Mouse (Mus musculus): Measurements from ENCODE around the gene Gucd1.
A peak's percentile ranks its signal among the peaks of the same experiment; 100 is the strongest.
"Not testable (repeated sequence)": the region's sequence is repeated elsewhere in the genome, so short reads cannot be mapped to it uniquely, and the experiment has no call there.

The Gucd1 gene

DNA sequence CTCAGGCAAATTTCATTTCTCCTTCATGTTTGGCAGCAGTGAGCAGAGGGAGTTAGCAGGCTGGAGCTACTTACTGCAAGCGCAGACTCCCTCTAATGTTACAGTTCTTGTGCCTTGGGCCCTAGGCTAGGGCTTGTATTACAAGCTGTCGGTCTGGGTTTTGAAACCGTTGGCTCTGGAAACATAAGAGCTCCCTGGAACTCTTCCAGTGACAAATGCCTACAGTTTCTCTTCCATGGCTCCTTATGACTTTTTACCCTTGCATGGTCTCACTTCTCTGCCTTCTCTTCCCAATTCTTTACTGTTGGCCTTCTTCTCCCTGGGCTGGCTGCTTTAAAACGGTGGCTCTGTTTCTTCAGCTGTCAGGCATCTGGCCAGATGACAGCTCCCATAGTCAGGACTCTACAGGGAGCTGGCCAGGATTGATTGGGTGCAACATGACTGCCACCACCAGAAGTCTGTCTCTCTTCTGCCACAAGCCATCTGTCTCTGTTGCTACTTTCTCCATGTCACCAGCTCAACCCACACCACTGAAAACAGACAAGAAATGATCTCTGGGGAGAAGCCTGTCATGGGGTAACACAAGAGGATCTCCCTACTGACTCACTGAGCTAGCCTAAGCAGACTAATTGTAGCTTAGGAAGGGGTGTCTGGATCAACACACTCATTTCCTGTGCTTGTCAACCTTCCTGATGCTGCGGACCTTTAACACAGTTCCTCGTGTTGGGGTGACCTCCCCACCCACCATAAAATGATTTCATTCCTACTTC is 51.8 kb downstream of the Gucd1 start:
- no peak for DNase-seq (ENCODE audit: low read depth)

DNA sequence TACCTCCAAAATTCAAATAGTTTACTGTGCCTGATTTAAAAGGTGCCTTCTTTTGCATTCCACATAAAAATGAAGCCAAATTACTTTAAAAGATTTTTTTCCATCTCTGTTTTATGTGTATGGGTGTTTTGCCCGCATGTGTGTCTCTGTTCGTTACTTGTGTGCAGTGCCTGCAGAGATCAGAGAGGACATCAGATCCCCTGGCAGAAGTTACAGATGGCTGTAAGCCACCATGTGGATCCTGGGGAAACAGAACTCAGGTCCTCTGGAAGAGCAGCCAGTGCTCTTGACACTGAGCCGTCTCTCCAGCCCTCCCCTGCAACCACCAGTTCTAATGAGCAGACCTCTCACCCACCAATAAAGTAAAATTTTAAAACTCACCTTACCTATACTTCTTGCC is 55.0 kb downstream of the Gucd1 start:
- no peak for DNase-seq (ENCODE audit: low read depth)

DNA sequence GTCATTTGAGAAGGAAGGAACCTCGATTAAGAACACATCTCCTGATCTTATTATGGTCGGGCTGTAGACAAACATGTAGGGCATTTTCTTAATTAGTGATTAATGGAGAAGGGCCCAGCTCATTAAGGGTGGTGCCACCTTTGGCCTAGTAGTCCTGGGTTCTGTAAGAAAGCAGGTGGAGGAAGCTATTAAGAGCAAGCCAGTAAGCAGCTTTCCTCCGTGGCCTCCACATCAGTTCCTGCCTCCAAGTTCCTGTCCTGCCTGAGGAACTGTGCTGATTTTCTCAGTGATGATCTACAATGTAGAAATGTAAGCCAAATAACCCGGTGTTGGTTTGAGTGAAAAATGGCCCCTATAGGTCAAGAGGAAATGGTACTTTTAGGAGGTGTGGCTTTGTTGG is 59.4 kb downstream of the Gucd1 start:
- no peak for DNase-seq (ENCODE audit: low read depth)

DNA sequence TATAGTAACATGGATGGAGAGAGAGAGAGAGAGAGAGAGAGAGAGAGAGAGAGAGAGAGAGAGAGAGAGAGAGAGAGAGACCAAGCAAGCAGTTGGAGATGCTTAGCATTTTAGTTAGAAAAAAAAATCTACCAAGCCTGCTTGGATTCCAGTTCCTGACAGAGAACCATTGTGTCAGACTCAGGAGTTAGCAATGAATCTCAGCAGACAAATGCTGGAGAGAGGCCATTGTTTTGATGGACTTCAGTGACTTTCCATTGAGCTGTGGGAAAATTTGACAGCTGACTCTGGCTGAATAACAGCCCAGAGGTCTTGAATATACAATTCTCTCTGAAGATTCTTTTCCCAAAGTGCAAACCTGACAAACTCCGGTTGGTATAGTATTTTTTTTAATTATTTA is 59.9 kb downstream of the Gucd1 start:
- DNase-seq (ENCODE audit: low read depth): no peak

DNA sequence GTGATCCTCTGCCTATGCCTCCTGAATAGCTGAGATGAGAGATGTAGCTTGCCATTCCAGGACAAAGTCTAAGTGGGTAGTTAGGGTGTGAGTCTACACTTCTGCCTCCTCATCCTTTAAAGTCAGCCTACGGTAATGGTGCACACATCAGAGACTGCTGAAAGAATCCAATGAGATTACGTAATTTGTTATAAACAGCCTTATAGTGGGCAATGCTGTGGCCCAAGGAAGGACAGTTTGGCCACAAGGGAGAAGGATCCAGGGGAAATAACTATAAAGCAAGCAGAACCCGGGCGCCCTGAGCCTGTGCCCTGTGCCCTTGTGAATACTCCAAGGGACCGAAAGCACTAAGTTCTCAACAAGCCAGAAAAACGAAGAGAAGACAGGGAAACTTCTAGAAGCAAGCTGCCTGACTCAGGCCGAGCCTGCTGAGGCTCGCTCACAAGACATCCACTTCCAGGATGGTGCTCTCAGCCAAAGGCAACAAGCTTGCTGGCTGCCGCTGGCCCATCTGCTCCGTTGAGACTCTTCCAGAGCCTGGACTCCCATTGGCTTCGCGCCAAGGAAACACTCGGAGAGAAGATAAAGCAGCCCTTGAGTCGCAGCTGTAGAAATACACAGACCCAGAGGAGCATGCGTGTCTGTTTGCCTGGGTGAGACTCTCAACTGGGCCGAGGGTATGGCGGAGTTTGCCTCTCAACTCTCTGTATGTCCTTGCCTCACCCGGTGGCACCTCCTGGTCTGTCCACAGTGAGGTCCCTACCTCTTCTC is 61.5 kb downstream of the Gucd1 start:
- not testable (repeated sequence) for DNase-seq (ENCODE audit: low read depth)

DNA sequence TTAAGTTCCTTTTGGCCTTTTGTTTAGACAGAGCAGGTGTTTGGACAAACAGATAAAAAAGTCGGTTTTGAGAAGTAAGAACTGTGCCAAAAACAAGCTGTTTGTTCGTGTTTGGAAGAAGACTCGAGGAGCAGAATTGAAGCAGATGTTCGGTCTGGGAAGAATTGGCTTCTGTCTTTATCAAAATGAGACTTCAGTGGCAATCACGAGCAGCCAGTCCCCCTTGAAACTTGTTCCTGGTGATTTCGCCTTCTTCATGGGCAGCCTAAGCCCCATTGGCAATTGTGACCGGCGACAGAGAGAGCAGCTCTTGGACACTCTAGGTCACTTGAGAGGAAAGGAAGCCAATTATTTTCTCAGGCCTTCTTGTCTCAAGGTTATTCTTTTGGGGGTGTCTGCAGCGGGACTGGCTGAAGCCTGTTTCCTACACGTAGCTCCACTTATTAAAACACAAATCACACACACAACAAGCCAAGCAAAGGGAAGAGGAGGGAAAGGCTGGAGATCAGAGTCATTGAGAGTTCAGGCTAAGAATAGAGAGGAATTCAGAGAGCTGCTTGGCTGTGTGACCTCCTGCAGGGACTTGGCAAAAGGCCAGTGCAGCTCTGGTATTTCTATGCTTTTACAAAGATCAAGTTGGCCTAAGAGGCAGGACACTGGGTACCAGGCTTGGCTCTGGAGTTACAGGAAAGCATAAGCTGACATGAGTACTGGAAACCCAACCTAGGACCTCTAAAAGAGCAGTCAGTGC is 66.6 kb downstream of the Gucd1 start:
- no peak for DNase-seq (ENCODE audit: low read depth)

DNA sequence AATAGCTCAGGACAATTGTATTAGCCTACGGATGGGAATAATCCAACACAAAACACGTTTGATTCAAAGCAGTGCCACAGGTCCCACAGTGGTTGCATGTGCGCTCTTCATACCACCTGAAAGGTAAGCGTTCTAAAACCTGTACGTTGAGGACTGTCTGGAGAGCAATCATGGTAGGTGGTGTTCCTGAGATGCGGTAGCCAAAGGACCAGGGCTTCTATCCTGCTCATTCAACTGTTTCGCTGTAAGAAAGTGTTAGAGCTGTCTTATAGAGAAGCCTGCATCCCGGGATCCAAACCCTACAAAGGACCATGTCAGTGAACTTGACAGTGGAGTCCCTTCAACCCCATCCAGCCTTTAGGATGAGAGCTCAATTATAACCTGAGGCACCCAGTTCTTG is 67.4 kb downstream of the Gucd1 start:
- no peak for DNase-seq (ENCODE audit: low read depth)

DNA sequence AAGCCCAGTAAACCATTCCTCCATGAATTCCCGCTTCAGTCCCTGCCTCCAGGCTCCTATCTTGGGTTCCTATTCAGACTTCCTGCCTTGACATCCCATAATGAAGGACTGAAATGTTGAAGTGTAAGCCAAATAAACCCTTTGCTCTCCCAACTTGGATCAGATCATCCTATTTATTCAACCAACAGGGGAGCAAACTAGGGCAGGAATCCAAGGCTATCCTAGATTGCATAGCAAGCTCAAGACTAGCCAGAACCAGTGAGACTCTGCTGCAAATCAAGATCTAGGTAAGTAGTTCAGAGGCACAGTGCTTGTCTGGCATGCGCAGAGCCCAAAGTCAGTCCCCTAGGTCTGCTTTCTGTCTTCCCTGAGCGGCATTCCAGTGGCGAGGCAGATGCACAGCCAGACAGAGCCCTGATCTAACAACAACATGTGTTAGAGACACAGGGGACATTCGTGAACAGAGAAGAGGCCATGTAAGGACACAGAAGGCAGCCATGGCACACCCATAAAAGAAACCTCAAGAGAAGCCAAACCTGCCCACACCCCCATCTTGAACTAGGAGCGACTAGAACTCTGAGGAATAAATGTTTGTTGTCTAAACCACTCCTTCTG is 68.9 kb downstream of the Gucd1 start:
- DNase-seq (ENCODE audit: low read depth): no peak

DNA sequence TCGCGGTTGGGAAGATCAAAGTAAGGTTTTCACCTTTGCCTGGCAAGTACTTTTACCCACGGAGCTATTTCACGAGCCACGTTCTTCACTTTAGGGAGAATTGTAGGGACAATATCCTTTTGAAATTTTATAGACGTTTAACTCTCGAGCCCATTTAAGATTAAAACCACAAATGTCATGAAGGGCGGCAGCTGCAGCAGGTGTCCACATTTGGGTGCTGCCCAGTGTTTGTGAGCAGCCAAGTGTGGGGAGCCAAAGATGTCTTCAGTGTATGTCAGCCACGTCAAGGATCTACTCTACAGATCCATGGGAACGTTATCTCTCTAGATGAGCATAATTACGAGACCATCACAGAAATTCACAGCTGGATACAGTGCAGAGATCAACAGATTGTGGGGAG is 70.3 kb downstream of the Gucd1 start:
- DNase-seq (ENCODE audit: low read depth): no peak

DNA sequence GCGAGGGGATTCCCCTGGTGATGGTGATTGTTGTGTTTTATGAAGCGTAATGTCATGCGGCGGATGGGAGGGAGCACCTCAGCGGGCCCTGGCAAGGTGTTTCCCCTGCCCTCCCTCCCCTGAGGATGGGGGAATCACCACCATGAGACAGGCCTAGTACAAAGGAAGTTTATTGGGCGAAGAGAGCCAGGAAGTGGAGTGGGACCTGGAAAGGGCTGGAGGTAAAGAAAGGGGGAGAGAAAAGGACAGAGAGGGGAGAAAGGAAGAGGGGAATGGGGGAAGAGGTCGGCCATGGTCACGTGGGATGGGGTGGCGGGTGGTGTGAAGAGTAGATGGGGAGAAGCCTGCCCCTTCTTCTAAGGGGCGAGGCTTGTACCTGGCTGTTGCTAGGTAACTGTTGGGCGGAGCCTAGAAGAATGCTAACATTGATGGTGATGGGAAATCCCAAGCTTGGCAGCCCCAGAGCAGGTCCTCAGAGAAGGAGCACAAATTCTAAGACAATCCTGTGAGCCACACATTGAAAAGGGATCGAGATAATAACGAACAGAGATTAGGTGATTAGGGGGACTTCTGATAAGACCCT is 71.2 kb downstream of the Gucd1 start:
- DNase-seq (ENCODE audit: low read depth): peak; percentile 20

DNA sequence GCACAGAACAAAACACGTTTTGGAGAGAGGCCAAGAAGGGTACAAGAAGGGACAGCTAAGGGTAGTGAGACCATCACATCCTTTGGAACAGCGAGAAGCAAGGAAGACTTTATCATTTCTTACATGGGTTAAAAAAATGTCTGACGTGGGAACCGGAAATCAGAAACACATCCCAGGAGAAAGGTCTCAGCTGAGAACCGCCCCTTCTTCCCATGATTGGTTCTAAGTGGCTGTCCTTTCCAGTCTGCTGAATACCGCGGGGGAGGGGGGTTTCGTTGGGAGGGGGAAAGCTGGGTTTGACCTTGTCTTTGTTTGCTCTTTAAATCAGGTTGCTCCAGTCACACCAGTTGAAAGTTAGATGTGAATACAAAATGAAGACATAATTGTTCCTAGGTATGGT is 72.7 kb downstream of the Gucd1 start:
- no peak for DNase-seq (ENCODE audit: low read depth)

DNA sequence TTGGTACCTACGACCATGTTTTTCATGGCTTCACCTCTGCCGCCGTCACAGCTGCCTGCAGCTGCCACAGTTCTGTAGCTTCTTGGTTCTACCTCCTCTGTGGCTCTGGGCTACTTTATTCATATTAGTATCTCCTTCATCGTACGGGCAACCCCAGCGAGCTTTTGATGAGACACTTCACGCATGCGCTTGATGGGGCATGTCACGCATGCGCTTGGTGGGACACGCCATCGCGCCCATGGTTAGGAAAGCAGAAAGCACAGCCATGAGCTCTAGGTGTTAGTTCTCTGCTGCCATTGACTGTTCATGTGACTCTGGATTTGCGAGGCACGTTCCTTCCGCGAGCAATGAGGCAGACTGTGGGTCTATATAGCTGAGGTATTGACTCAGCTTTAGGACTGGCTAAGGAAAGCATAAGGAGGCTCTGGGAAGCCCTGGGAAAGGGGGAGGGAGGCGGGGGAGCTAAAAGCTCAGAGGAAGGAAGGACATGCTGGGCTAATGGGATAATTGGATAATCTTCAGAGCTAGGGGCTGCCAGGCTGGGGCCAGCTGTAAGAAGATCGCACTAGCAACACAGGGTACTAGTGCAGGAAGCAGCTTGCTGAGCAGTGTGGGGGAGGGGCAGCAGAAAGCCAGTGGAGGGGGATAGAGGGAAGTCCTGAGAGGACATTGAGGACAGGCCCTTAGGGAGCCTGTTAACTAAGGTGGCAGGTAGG is 73.5 kb downstream of the Gucd1 start:
- DNase-seq (ENCODE audit: low read depth): no peak

DNA sequence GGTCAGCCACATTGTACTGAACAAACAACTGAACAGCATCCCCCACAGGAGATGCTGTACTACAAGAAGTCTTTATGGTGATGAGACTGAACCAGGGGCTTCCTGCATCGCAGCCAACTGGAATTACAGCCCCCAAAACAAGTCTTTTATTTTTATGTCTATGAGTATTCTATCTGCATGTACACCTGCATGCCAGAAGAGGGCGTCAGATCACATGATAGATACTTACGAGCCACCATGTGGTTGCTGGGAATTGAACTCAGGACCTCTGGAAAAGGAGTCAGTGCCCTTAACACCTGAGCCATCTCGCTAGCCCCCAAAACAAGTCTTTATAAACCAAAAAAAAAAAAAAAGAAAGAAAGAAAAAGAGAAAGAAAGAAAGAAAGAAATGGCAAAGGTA is 74.8 kb downstream of the Gucd1 start:
- DNase-seq (ENCODE audit: low read depth): peak; percentile 35

DNA sequence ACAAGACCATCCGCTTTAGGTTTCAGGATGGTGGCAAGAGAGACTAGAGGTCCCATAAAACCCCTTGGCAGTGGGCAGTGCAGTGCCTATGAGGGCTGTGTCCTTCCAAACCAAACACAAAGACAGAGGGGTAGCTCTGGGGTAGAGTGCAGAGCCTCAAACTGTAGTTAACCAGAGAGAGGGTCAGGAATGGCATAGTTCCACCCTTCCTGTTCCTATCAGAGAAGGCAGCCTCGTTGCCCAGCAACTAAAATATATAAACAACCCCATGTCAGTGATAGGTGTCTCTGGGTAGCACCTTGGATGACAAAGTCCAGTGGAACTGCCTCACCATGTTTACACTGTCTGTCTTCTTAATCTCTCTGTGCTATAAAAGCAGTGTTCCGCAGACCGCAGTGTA is 76.0 kb downstream of the Gucd1 start:
- no peak for DNase-seq (ENCODE audit: low read depth)

DNA sequence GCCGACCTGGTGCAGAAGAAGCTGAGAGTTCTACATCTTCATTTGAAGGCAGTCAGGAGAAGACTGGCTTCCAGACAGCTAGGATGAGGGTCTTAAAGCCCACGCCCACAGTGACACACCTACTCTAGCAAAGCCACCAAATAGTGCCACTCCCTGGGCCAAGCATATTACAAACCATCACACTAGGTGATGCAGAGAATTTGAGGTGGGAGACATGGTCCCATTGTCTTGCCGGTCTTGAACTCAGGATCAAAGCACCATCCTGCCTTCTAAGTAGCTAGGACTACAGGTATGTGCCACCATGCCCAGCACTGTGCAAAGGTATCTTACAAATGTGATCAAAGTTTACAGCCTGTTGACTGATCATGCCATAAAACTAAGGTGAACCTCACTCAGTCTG is 77.0 kb downstream of the Gucd1 start:
- no peak for DNase-seq (ENCODE audit: low read depth)

DNA sequence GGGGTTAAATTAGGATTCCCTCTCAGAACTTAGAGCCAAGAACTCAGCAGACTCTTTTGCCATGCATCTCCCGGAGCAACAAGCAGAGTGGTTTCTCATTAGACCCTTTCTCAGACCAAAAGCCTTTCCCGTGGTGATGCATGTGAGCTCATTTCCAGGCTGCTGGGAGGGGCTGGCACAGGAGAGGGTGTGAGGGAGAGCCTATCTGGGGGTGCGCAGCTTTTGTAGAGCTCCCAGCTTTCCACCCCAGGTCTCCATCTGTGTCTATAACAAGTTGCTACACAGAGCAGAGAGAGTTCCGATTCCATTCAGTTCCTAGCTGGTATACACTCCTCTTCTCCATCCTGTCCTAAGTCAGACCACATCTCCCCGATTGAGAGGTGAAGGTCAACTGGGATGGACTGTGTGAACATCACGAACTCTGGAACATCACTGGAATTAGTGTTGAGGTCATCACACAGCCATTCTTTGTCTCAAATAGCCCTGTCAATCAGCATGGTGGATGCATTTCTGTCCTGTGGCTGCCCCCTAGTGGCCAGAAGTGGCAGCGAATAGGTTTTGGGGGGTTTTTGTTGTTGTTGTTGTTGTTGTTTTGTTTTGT is 78.5 kb downstream of the Gucd1 start:
- DNase-seq (ENCODE audit: low read depth): peak; percentile 43

DNA sequence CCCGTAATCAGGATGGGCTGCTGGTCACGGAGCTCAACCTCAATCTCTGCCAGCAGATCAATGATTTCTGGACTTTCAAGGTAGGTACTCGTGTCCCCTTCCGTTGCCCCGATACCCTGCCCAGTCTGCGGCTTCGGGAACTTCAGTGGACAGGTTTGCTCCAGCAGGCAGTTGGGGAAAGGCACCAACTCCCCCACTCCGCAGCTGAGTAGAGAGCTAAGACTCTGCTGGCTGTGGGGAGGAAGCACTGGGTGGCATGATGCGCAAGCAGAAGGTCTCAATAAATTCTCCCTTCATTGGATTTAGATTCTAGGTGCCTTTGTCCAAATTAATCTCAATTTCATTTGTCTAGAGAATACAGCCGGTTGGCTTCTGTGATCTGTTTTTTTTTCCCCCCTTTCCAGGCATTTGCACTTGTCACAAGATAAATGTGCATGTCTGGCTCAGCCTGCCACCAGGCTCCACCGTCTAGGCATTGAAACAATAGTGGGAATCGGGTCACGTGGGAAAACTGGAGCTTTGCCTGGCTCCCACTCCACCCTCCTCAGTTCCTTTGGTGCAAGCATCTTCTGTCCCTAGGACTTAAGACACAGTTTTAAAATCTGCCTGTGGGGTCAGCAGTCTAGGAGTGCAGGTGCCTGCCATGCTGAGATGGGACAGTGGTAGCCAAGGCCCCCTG is 79.5 kb downstream of the Gucd1 start:
- no peak for DNase-seq (ENCODE audit: low read depth)

DNA sequence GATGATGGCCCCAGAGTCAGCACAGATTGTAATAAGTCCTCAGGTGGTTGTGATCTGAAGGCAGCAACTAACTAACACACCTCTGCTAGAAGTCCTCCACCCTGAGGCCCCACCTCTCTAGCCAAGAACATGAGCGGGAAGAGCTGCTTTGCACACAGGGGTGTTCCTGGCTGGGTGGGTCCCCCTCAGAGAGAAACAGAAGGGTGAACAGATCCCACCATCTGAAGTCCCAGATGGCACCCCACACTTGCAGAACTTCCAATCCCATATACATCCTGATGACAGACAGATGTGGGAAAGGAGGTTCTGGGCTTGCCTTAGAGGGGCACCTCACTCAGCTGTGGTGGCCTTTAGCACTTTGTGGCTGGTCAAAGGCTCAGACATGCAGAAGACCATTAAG is 80.5 kb downstream of the Gucd1 start:
- DNase-seq (ENCODE audit: low read depth): no peak

DNA sequence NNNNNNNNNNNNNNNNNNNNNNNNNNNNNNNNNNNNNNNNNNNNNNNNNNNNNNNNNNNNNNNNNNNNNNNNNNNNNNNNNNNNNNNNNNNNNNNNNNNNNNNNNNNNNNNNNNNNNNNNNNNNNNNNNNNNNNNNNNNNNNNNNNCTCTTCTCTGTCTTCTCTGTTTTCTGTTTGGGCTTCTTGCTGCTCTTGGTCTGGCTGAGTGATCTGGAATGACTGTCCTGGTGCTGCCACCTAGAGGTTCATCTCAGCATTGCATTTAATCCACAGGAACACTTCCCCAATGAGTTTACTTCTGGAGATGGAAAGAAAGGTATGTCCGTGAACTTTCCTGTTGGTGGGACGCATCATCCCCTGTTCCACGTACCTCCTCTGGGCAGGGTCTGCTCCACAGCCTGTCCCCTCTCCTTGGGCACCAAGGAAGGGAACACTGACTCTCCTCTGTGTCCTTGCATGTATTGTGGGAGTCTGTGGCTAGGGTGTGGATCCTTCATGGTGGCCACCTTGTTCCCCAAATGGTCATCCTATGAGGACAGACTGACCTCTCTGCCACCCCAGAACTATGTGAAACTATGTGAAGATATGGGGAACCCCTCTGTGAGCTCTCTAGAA is 81.1 kb downstream of the Gucd1 start:
- DNase-seq (ENCODE audit: low read depth): peak; percentile 85

DNA sequence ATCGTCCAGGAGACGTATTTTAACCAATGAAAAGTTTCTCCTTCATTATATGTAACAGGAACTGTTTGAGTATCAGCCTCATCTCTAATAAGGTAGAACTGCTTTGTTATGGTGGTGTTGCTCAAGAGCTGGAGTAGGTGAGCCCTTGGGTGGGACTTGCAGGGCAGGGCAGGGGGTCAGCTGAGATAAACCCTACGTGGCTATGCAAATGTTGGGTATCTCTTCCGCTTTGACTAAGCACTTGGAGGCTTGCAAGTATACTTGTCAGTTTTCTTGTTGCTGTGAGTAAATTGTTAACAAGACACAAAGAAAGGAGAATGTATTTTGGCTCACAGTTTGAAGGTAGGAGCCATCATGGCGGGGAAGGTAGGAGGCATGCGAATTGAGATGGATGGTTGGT is 87.1 kb downstream of the Gucd1 start:
- DNase-seq (ENCODE audit: low read depth): no peak
